Mouse (Mus musculus): Measurements from ENCODE around the gene Parva.

Parva gene

GRCm38 (mm10) chr7:112528059-112528458 lies 100.8 kb downstream of the Parva start:
- ChIA-PET CTCF (no interaction called here), POLR2A (interaction anchor here in 1 of 4 experiments (2.2 kb wide), 1 partner anchor 26 kb away, joined by 8 read pairs; no protein-coding TSS in a partner anchor)

GRCm38 (mm10) chr7:112528582-112529360 lies 101.5 kb downstream of the Parva start:
- POLR2A ChIA-PET, result interaction anchor here in 1 of 4 experiments (2.2 kb wide), 1 partner anchor 27 kb away, joined by 8 read pairs; no protein-coding TSS in a partner anchor
- CTCF ChIA-PET, result no interaction called here

- POLR2A ChIA-PET, result no interaction called here
- CTCF ChIA-PET, result no interaction called here
Measured at GRCm38 (mm10) chr7:112530924-112531323, 103.6 kb downstream of the Parva start.

- POLR2A ChIA-PET, result interaction anchor here in 1 of 4 experiments (1.2 to 1.5 kb wide), 3 partner anchors 9 to 32 kb away, joined by 3 to 4 read pairs (median 4); no protein-coding TSS in a partner anchor
Measured at GRCm38 (mm10) chr7:112534148-112534547, 106.8 kb downstream of the Parva start.

GRCm38 (mm10) chr7:112535408-112535921 lies 108.2 kb downstream of the Parva start:
- POLR2A ChIA-PET, result interaction anchor here (0.6 to 2.8 kb wide), 24 partner anchors 9 to 683 kb away, joined by 3 to 15 read pairs (median 4); no protein-coding TSS in a partner anchor
- CTCF ChIA-PET, result no interaction called here

More at GRCm38 (mm10) chr7:112534148-112534547, 106.8 kb downstream of the Parva start:
- CTCF ChIA-PET, result no interaction called here

- ChIA-PET CTCF (no interaction called here), POLR2A (interaction anchor here in 2 of 4 experiments (0.6 to 3.1 kb wide), 14 partner anchors 8 to 240 kb away, joined by 3 to 15 read pairs (median 4); no protein-coding TSS in a partner anchor)
Measured at GRCm38 (mm10) chr7:112549136-112549535, 121.8 kb downstream of the Parva start.

GRCm38 (mm10) chr7:112561504-112561903 lies 134.2 kb downstream of the Parva start:
- ChIA-PET POLR2A (interaction anchor here in 1 of 4 experiments (0.7 to 1.2 kb wide), 4 partner anchors 12 to 248 kb away, joined by 3 read pairs; no protein-coding TSS in a partner anchor), CTCF (no interaction called here)

- CTCF ChIA-PET, result no interaction called here
Measured at GRCm38 (mm10) chr7:112567004-112567403, 139.7 kb downstream of the Parva start.

GRCm38 (mm10) chr7:112568961-112569360 lies 141.7 kb downstream of the Parva start:
- POLR2A ChIA-PET, result interaction anchor here in 2 of 4 experiments (1.0 to 1.4 kb wide), 2 partner anchors 9 to 115 kb away, joined by 3 to 4 read pairs; no protein-coding TSS in a partner anchor
- CTCF ChIA-PET, result interaction anchor here in 1 of 4 experiments (0.9 kb wide), 1 partner anchor 75 kb away, joined by 3 read pairs; no protein-coding TSS in a partner anchor

More at GRCm38 (mm10) chr7:112567004-112567403, 139.7 kb downstream of the Parva start:
- POLR2A ChIA-PET, result no interaction called here

GRCm38 (mm10) chr7:112581621-112582020 lies 154.3 kb downstream of the Parva start:
- POLR2A ChIA-PET, result no interaction called here
- CTCF ChIA-PET, result interaction anchor here in 1 of 4 experiments (0.6 kb wide), 1 partner anchor 944 kb away, joined by 4 read pairs; no protein-coding TSS in a partner anchor

- POLR2A ChIA-PET, result interaction anchor here in 2 of 4 experiments (0.6 to 1.0 kb wide), 3 partner anchors 9 to 660 kb away, joined by 3 to 7 read pairs (median 4); no protein-coding TSS in a partner anchor
- CTCF ChIA-PET, result interaction anchor here in 1 of 4 experiments (0.6 kb wide), 1 partner anchor 220 kb away, joined by 3 read pairs; no protein-coding TSS in a partner anchor
Measured at GRCm38 (mm10) chr7:112582882-112583405, 155.6 kb downstream of the Parva start.

GRCm38 (mm10) chr7:112587449-112587848 lies 160.1 kb downstream of the Parva start:
- ChIA-PET POLR2A (no interaction called here), CTCF (no interaction called here)

GRCm38 (mm10) chr7:112589530-112589929 lies 162.2 kb downstream of the Parva start:
- POLR2A ChIA-PET, result no interaction called here
- CTCF ChIA-PET, result interaction anchor here in 1 of 4 experiments (0.6 to 0.7 kb wide), 2 partner anchors 10 to 278 kb away, joined by 3 to 15 read pairs; no protein-coding TSS in a partner anchor

GRCm38 (mm10) chr7:112593586-112593985 lies 166.3 kb downstream of the Parva start:
- POLR2A ChIA-PET, result interaction anchor here in 1 of 4 experiments (0.7 kb wide), 1 partner anchor 1552 kb away, joined by 3 read pairs; no protein-coding TSS in a partner anchor
- CTCF ChIA-PET, result interaction anchor here in 1 of 4 experiments (0.5 kb wide), 1 partner anchor 208 kb away, joined by 4 read pairs; no protein-coding TSS in a partner anchor

- ChIA-PET CTCF (interaction anchor here in 1 of 4 experiments (0.6 kb wide), 2 partner anchors 118 to 178 kb away, joined by 3 read pairs; no protein-coding TSS in a partner anchor), POLR2A (no interaction called here)
Measured at GRCm38 (mm10) chr7:112595226-112595850, 168.0 kb downstream of the Parva start.

GRCm38 (mm10) chr7:112599650-112600049 lies 172.3 kb downstream of the Parva start:
- CTCF ChIA-PET, result interaction anchor here in 1 of 4 experiments (0.5 kb wide), 1 partner anchor 184 kb away, joined by 6 read pairs; no protein-coding TSS in a partner anchor
- POLR2A ChIA-PET, result no interaction called here

GRCm38 (mm10) chr7:112600163-112600562 lies 172.9 kb downstream of the Parva start:
- ChIA-PET POLR2A (interaction anchor here in 2 of 4 experiments (0.6 to 0.7 kb wide), 2 partner anchors 24 to 721 kb away, joined by 3 read pairs; no protein-coding TSS in a partner anchor), CTCF (no interaction called here)

- CTCF ChIA-PET, result no interaction called here
- POLR2A ChIA-PET, result no interaction called here
Measured at GRCm38 (mm10) chr7:112602966-112603365, 175.7 kb downstream of the Parva start.
